Mouse (Mus musculus) heart, adult 2 months (tissue): Measurements from ENCODE around the gene 1700042G07Rik. TPM values are rescaled to one million over a fixed set of nuclear protein-coding genes. Genes with fewer than 3 reads are reported as not detected.

Experiments
- DNase-seq, 2 experiments: peaks; one replicate each; pipeline ENCODE4 v3.0.0; 2021
- H3K27ac ChIP-seq: fragments of 200-600 bp; 2 replicates; pipeline ENCODE4 v1.8.1; 2022
- H3K27me3 ChIP-seq: fragments of 200-500 bp; 2 replicates; pipeline ENCODE4 v1.6.1; 2012; ENCODE audit warnings: mild to moderate bottlenecking, low read length, inconsistent platforms, mixed read lengths; ENCODE audit not compliant: control insufficient read depth, insufficient read depth
- H3K36me3 ChIP-seq: fragments of 200-500 bp; 2 replicates; pipeline ENCODE4 v1.6.1; 2012; ENCODE audit warnings: low read length, inconsistent platforms; ENCODE audit not compliant: control insufficient read depth, insufficient read depth
- H3K4me1 ChIP-seq: fragments of 200-500 bp; 2 replicates; pipeline ENCODE4 v1.6.1; 2011; ENCODE audit warnings: low read length; ENCODE audit not compliant: control insufficient read depth, insufficient read depth
- H3K4me3 ChIP-seq: fragments of 200-600 bp; 2 replicates; pipeline ENCODE4 v1.8.1; 2022
- H3K79me2 ChIP-seq: fragments of 200-500 bp; replicated peaks from 2 replicates; pipeline ENCODE4 v1.6.1; 2012; ENCODE audit warnings: mild to moderate bottlenecking, inconsistent platforms, low read length, moderate library complexity, mixed read lengths; ENCODE audit not compliant: control insufficient read depth, insufficient read depth
- H3K9ac ChIP-seq: fragments of 200-500 bp; 2 replicates; pipeline ENCODE4 v1.6.1; 2012; ENCODE audit warnings: low read depth, mild to moderate bottlenecking, control low read depth, inconsistent platforms, low read length, mixed read lengths
- CTCF ChIP-seq: fragments of 200-600 bp; IDR thresholded peaks from 2 replicates; pipeline ENCODE4 v1.8.1; 2022; ENCODE audit warnings: antibody characterized with exemption, mild to moderate bottlenecking, moderate library complexity
- EP300 ChIP-seq: fragments of 200-500 bp; IDR thresholded peaks from 2 replicates; pipeline ENCODE4 v1.6.1; 2011; ENCODE audit warnings: low read depth, low read length, control low read depth; ENCODE audit not compliant: insufficient read depth
- POLR2A ChIP-seq: fragments of 200-500 bp; IDR thresholded peaks from 2 replicates; pipeline ENCODE4 v1.6.1; 2011; ENCODE audit warnings: mild to moderate bottlenecking, low read depth, low read length, control low read depth; ENCODE audit not compliant: insufficient read depth
- WGBS: fragments of 180-500 bp; shearing (Covaris S2); methylation state at CpG from one replicate; pipeline ENCODE4 v1.1.7; 2018; 5-methylcytosine and 5-hydroxymethylcytosine counted together
- intact Hi-C: fragments of 180-260 bp; cut with DNase I; formaldehyde crosslinking; loops from one replicate; pipeline ENCODE4 v1.15.1; 2025
- polyA plus RNA-seq: library from polyadenylated mRNA; depleted of rRNA; stranded (reverse); fragments of >200 nt; gene quantifications from 2 replicates; pipeline ENCODE4 v1.2.3, GENCODE M21; 2012; rRNA removed
- total RNA-seq, 2 experiments: library from RNA; stranded (reverse); gene quantifications; 2 replicates each; pipeline ENCODE4 v1.2.3; 2021

The 1700042G07Rik gene
- total and polyA plus RNA-seq, 3 experiments: 0.45 TPM; not detected in 2

DNA sequence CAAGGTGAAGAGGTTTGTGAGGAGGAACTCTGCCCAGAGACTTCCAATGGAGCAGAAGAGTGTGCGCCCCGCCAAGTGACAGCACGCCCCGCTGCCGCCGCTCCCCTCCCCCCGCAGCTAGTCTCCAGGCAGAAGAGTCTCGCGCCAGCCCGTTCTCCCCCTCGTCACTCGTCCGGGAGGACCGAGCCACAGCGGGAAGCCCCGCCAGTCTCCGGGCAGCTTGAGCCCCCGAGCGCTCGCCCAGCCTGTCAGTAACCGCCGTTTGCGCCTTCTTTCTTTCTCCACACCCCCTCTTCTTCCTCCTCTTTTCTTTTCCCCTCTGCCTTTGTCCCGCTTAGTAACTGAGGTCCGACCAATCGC, 47.6 kb downstream of the 1700042G07Rik start:
- no peak for TF ChIP-seq EP300
- TF ChIP-seq POLR2A: peak; percentile 75
- TF ChIP-seq CTCF: no peak
- H3K36me3 ChIP-seq: no peaks in the 10 kb centered on the region
- H3K9ac ChIP-seq: peak overlapping the region; percentile 87
- peak overlapping the region; percentile 88 for H3K4me3 ChIP-seq
- no peaks in the 10 kb centered on the region for H3K79me2 ChIP-seq
- H3K27me3 ChIP-seq: no peaks in the 10 kb centered on the region
- DNase-seq: no peak
- H3K27ac ChIP-seq: peak overlapping the region; percentile 97
- peaks cover 1% of the 10 kb centered on the region for H3K4me1 ChIP-seq
- WGBS: 2% methylated on average over 26 of the region's 26 CpGs
- intact Hi-C loops: loop anchor here (1.0 kb wide), 1 partner anchor 43 kb away; no protein-coding TSS in a partner anchor

DNA sequence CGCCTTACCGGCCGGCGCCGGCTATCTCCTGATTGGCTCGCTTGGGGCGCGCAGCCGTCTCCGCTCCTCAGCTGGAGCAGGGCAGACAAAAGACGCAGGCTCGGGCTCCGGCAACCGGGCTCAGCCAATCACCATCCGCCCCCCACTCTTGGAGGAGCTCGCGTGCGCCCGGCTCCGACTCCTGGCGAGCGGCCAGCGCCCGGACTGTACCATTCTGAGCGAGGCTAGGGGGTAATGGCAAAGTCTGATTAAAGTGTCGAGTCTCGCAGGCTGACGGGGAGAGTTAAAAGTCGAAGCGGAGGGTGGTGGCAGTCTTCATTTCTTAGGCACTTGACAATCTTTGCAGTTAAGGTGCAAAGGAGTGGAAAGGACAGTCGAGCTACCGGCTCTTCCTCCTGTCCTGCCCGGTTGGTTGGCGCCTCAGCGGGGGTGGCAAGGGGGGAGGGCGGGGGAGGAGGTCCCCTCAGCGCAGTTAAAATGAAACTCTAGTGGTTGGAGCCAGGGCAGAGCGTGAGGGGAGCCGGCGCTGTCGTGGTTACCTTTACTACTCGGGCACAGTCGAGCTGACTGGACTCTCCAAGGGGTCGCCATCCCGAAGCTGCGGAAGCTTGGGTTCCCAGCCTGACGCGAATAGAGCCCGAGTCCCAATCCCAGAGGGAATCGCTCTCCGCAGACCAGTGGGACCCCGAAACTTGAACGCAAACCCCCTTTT, 48.1 kb downstream of the 1700042G07Rik start, which contains the start of gene Pik3r3:
Pik3r3 (plus strand) TSS at position 479 of the 712 bp plus-strand sequence.
- no peaks in the 10 kb centered on the region for H3K27me3 ChIP-seq
- peak within 1 kb of the TSS; percentile 88 for H3K4me3 ChIP-seq
- H3K4me1 ChIP-seq: peaks cover 1% of the 10 kb centered on the region
- no peaks in the 10 kb centered on the region for H3K36me3 ChIP-seq
- TF ChIP-seq EP300 (peak; percentile 82), CTCF (no peak), POLR2A (peak; percentile 99)
- intact Hi-C loops: loop anchor here (1.0 kb wide), 1 partner anchor 44 kb away; no protein-coding TSS in a partner anchor
- H3K79me2 ChIP-seq: no peaks in the 10 kb centered on the region
- H3K27ac ChIP-seq: peak within 1 kb of the TSS; percentile 97
- WGBS: under 1% methylated on average over 53 of the region's 53 CpGs
- DNase-seq: peak; percentile 95 to 99
- H3K9ac ChIP-seq: peak within 1 kb of the TSS; percentile 87

DNA sequence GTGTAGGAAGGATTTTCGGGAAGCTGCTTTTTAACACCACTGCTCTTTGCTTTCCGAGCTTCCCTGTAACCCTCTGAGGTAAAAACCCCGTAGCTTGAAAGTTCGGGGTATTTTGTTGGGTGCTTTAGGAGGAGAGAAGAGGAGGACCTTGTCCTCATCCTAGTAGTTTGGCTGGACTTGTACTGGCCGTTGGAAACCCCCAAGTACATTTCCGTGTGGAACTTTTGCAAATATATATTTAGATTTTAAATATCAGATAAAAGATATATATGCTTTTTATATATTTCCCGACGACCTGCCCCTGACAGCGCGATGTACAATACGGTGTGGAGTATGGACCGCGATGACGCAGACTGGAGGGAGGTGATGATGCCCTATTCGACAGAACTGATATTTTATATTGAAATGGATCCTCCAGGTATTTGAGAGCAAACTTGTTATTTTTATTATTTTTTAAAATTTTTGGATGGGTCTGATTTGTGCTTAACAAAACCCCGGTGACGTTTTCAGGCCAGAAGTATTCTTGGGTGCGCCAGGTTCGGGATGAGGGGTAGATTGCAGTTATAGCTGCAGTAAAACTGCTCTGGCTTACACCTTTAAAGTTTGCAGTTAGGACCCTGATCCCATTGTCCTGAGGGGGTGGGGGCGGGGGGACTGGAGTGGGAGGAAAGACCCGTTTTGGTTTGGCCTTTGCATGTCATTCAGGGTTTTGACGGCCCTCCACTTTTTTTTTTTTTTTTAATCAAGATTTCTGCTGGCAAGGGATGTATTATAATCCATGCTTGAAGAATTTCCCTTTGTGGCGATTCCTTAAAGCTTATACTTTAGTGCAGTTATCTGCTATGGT, 49.0 kb downstream of the 1700042G07Rik start:
- DNase-seq: peak in 1 of 2 experiments; percentile 21
- no peaks in the 10 kb centered on the region for H3K27me3 ChIP-seq
- peaks cover 1% of the 10 kb centered on the region for H3K4me1 ChIP-seq
- no peaks in the 10 kb centered on the region for H3K36me3 ChIP-seq
- under 1% methylated on average over 23 of the region's 23 CpGs for WGBS
- peak overlapping the region; percentile 84 for H3K9ac ChIP-seq
- intact Hi-C loops: loop anchor here (1.0 kb wide), 1 partner anchor 45 kb away; no protein-coding TSS in a partner anchor
- H3K4me3 ChIP-seq: peak overlapping the region; percentile 88
- peak overlapping the region; percentile 97 for H3K27ac ChIP-seq
- H3K79me2 ChIP-seq: no peaks in the 10 kb centered on the region
- TF ChIP-seq EP300 (no peak), POLR2A (no peak), CTCF (no peak)

DNA sequence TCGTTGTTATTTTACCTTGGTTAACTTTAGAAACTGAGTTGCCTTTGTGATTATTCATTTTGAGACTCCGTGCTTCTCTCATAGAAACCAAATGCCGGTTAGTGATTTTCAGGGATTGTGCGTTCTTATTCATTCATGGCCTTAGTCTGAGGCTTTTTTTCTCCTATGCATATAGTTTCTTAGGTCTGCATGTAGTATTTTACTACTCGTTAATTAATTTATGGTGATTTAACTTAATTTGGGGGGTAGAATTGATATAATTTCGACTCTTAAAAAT, 49.6 kb downstream of the 1700042G07Rik start:
- Histone ChIP-seq H3K4me1 (peaks cover 1% of the 10 kb centered on the region), H3K36me3 (no peaks in the 10 kb centered on the region), H3K4me3 (peak overlapping the region; percentile 88), H3K27ac (peak overlapping the region; percentile 97), H3K79me2 (no peaks in the 10 kb centered on the region), H3K27me3 (no peaks in the 10 kb centered on the region), H3K9ac (no peak overlapping the region)
- TF ChIP-seq CTCF (no peak), POLR2A (no peak), EP300 (no peak)
- no peak for DNase-seq
- intact Hi-C loops: no loop called here
- 9% methylated on average over 6 of the region's 6 CpGs for WGBS

Other genes with a start within 250 kb of the 1700042G07Rik start
- gene Dmbx1, start 233.4 kb upstream of the 1700042G07Rik start, total RNA-seq: not detected
- gene Dmbx1, start 233.4 kb upstream of the 1700042G07Rik start, polyA plus RNA-seq: not detected in 2 replicates
- gene Faah, start 155.4 kb upstream of the 1700042G07Rik start, total RNA-seq: under 1 TPM; 0.14 to 0.23 TPM
- gene Faah, start 155.4 kb upstream of the 1700042G07Rik start, polyA plus RNA-seq: 0.53 and 1.4 TPM in 2 replicates
- gene Nsun4, start 119.5 kb upstream of the 1700042G07Rik start, total RNA-seq: 10 to 100 TPM; 24.3 to 28.4 TPM
- 24.9 and 37.0 TPM in 2 replicates for gene Nsun4, start 119.5 kb upstream of the 1700042G07Rik start, polyA plus RNA-seq
- gene Uqcrh, start 98.3 kb upstream of the 1700042G07Rik start, total RNA-seq: 1,000 to 10,000 TPM; 1,648 to 1,969 TPM
- gene Uqcrh, start 98.3 kb upstream of the 1700042G07Rik start, polyA plus RNA-seq: 736 and 1,429 TPM in 2 replicates
- 10 to 100 TPM; 22.0 to 24.9 TPM for gene Lrrc41, start 98.1 kb upstream of the 1700042G07Rik start, total RNA-seq
- gene Lrrc41, start 98.1 kb upstream of the 1700042G07Rik start, polyA plus RNA-seq: 27.1 and 32.6 TPM in 2 replicates
- gene Rad54l, start 49.7 kb upstream of the 1700042G07Rik start, total RNA-seq: under 1 TPM; 0.21 to 0.43 TPM
- gene Rad54l, start 49.7 kb upstream of the 1700042G07Rik start, polyA plus RNA-seq: 0.18 and 0.26 TPM in 2 replicates
- 10 to 100 TPM; 52.7 to 59.5 TPM for gene Pomgnt1, start 49.5 kb upstream of the 1700042G07Rik start, total RNA-seq
- 44.4 and 65.2 TPM in 2 replicates for gene Pomgnt1, start 49.5 kb upstream of the 1700042G07Rik start, polyA plus RNA-seq
- 1 to 10 TPM; 4.5 to 5.4 TPM for gene Lurap1, start 22.0 kb upstream of the 1700042G07Rik start, total RNA-seq
- gene Lurap1, start 22.0 kb upstream of the 1700042G07Rik start, polyA plus RNA-seq: 2.0 and 2.9 TPM in 2 replicates
- gene Tspan1, start 5.8 kb upstream of the 1700042G07Rik start, total RNA-seq: not detected
- 4.9 TPM in 1 of 2 replicates, not detected in the other for gene Tspan1, start 5.8 kb upstream of the 1700042G07Rik start, polyA plus RNA-seq
- gene Gm49337, start within 50 bp of the 1700042G07Rik start, total RNA-seq: under 1 TPM; 0.16 to 0.37 TPM
- not detected in 2 replicates for gene Gm49337, start within 50 bp of the 1700042G07Rik start, polyA plus RNA-seq
- gene Pik3r3, start 48.2 kb downstream of the 1700042G07Rik start, total RNA-seq: 10 to 100 TPM; 10.1 to 11.6 TPM
- 9.3 and 15.3 TPM in 2 replicates for gene Pik3r3, start 48.2 kb downstream of the 1700042G07Rik start, polyA plus RNA-seq